Mouse (Mus musculus) small intestine, adult 2 months (tissue): Measurements from ENCODE around the gene Arntl.

Source experiments
- CTCF ChIP-seq: fragments of 200-500 bp; IDR thresholded peaks from 2 replicates; pipeline ENCODE4 v1.5.1; 2012; ENCODE audit warnings: low read depth, mild to moderate bottlenecking, control low read depth, inconsistent platforms, low read length, moderate library complexity, mixed read lengths; ENCODE audit not compliant: insufficient replicate concordance, insufficient read length; ENCODE audit errors: extremely low read depth
- POLR2A ChIP-seq: fragments of 200-500 bp; IDR thresholded peaks from 2 replicates; pipeline ENCODE4 v1.6.1; 2012; ENCODE audit warnings: low read depth, mild to moderate bottlenecking, control low read depth, inconsistent platforms, low read length, moderate library complexity

- TF ChIP-seq CTCF (no peak), POLR2A (no peak)
Observed at GRCm38 (mm10) chr7:113285405-113285804, 78.1 kb downstream of the Arntl start.
